Mouse (Mus musculus) G1E (cell line): ENCODE measurements at regions not wholly inside any gene's neighbourhood (a gene's known extent, or its start where the extent isn't known, plus 50 kb on each side); places are given as distances from the start of the nearest gene placed in this dataset.

Experiments used
- ATAC-seq: 2 replicates; pipeline ENCODE4 v1.8.0; 2016; ENCODE audit warnings: mild to moderate bottlenecking; ENCODE audit not compliant: insufficient number of reproducible peaks, poor library complexity, low FRiP score, severe bottlenecking; ENCODE audit errors: extremely low read depth
- DNase-seq: peaks from one replicate; pipeline ENCODE4 v3.0.0; 2012; ENCODE audit warnings: low spot score
- H3K27me3 ChIP-seq: 2 replicates; pipeline ENCODE4 v1.6.1; 2012; ENCODE audit warnings: mild to moderate bottlenecking, low read length, inconsistent platforms; ENCODE audit not compliant: insufficient read depth
- H3K36me3 ChIP-seq: replicated peaks from 2 replicates; pipeline ENCODE3; 2012; ENCODE audit warnings: mild to moderate bottlenecking, inconsistent platforms
- H3K4me1 ChIP-seq: 2 replicates; pipeline ENCODE4 v1.6.1; 2012; ENCODE audit warnings: low read depth, low read length, inconsistent platforms, mixed read lengths; ENCODE audit not compliant: insufficient read depth
- H3K4me3 ChIP-seq: 2 replicates; pipeline ENCODE4 v1.5.1; 2012; ENCODE audit warnings: low read depth, mild to moderate bottlenecking, inconsistent platforms, low read length, moderate library complexity, mixed read lengths
- H3K9me3 ChIP-seq: replicated peaks from 2 replicates; pipeline ENCODE4 v1.6.1; 2012; ENCODE audit warnings: inconsistent platforms
- CTCF ChIP-seq: IDR thresholded peaks from 2 replicates; pipeline ENCODE4 v1.5.1; 2012; ENCODE audit warnings: low read depth, low read length, inconsistent platforms, mixed read lengths
- GATA1 ChIP-seq: IDR thresholded peaks from 2 replicates; pipeline ENCODE4 v1.6.1; 2012; ENCODE audit warnings: borderline replicate concordance, low read length, inconsistent platforms, mixed read lengths
- GATA2 ChIP-seq: IDR thresholded peaks from 2 replicates; pipeline ENCODE4 v1.6.1; 2012; ENCODE audit warnings: low read depth, low read length, inconsistent platforms, borderline replicate concordance
- POLR2AphosphoS5 ChIP-seq: IDR thresholded peaks from 2 replicates; pipeline ENCODE4 v1.6.1; 2012; ENCODE audit warnings: low read depth, low read length, inconsistent platforms; ENCODE audit not compliant: insufficient replicate concordance
- TAL1 ChIP-seq: conservative IDR thresholded peaks from 2 replicates; pipeline ENCODE4 v1.6.1; 2012; ENCODE audit warnings: low read depth, low read length, inconsistent platforms, mixed read lengths

GRCm38 (mm10) chr1:34738386-34739067, 104.3 kb downstream of the Fam168b start:
- Histone ChIP-seq H3K36me3 (no peaks in the 10 kb centered on the region), H3K27me3 (0 out of 2 replicates have a peak, but pooled peaks cover 4% of the 10 kb centered on the region), H3K4me3 (no peak overlapping the region), H3K9me3 (no peaks in the 10 kb centered on the region), H3K4me1 (no peaks in the 10 kb centered on the region)
- ATAC-seq (no peak), DNase-seq (peak; percentile 50)
- TF ChIP-seq TAL1 (no peak), CTCF (peak; percentile 90)

GRCm38 (mm10) chr1:34739621-34740020, 103.2 kb downstream of the Fam168b start:
- ATAC-seq (no peak), DNase-seq (no peak)
- Histone ChIP-seq H3K4me1 (no peaks in the 10 kb centered on the region), H3K9me3 (no peaks in the 10 kb centered on the region), H3K36me3 (no peaks in the 10 kb centered on the region), H3K27me3 (0 out of 2 replicates have a peak, but pooled peaks cover 4% of the 10 kb centered on the region), H3K4me3 (no peak overlapping the region)
- no peak for TF ChIP-seq POLR2AphosphoS5
- TF ChIP-seq CTCF: no peak
- no peak for TF ChIP-seq GATA1
- no peak for TF ChIP-seq GATA2
- no peak for TF ChIP-seq TAL1

- H3K4me3 ChIP-seq: no peak overlapping the region
- ATAC-seq (no peak), DNase-seq (no peak)
- no peak for TF ChIP-seq CTCF
- TF ChIP-seq GATA1: no peak
- TF ChIP-seq TAL1: no peak
- TF ChIP-seq POLR2AphosphoS5: no peak
- TF ChIP-seq GATA2: no peak
- H3K36me3 ChIP-seq: no peaks in the 10 kb centered on the region
- H3K27me3 ChIP-seq: 0 out of 2 replicates have a peak, but pooled peaks cover 4% of the 10 kb centered on the region
- no peaks in the 10 kb centered on the region for H3K4me1 ChIP-seq
- no peaks in the 10 kb centered on the region for H3K9me3 ChIP-seq
These were observed 102.0 kb downstream of the Fam168b start for GRCm38 (mm10) chr1:34740891-34741290.

- no peak for TF ChIP-seq CTCF
- no peak for TF ChIP-seq GATA1
- no peak for TF ChIP-seq GATA2
- TF ChIP-seq POLR2AphosphoS5: no peak
- TF ChIP-seq TAL1: no peak
- 0 out of 2 replicates have a peak, but pooled peaks cover 4% of the 10 kb centered on the region for H3K27me3 ChIP-seq
- ATAC-seq: no peak
- no peak overlapping the region for H3K4me3 ChIP-seq
- no peaks in the 10 kb centered on the region for H3K4me1 ChIP-seq
- H3K36me3 ChIP-seq: no peaks in the 10 kb centered on the region
- DNase-seq: no peak
- no peaks in the 10 kb centered on the region for H3K9me3 ChIP-seq
These were observed 100.6 kb downstream of the Fam168b start for GRCm38 (mm10) chr1:34742234-34742633.

- Histone ChIP-seq H3K9me3 (no peaks in the 10 kb centered on the region), H3K4me3 (no peak overlapping the region), H3K36me3 (no peaks in the 10 kb centered on the region), H3K27me3 (peaks cover 7% of the 10 kb centered on the region; the same call in 1 of the 2 replicates), H3K4me1 (no peaks in the 10 kb centered on the region)
- no peak for TF ChIP-seq CTCF
- no peak for TF ChIP-seq POLR2AphosphoS5
- TF ChIP-seq GATA1: no peak
- no peak for TF ChIP-seq GATA2
- no peak for TF ChIP-seq TAL1
- DNase-seq (no peak), ATAC-seq (no peak)
These were observed 97.0 kb downstream of the Fam168b start for GRCm38 (mm10) chr1:34745881-34746280.

GRCm38 (mm10) chr1:34749161-34750040, 93.5 kb downstream of the Fam168b start:
- TF ChIP-seq TAL1 (no peak), GATA1 (no peak)
- no peaks in the 10 kb centered on the region for H3K36me3 ChIP-seq
- H3K27me3 ChIP-seq: peaks cover 12% of the 10 kb centered on the region
- no peak overlapping the region for H3K4me3 ChIP-seq
- H3K4me1 ChIP-seq: no peaks in the 10 kb centered on the region
- ATAC-seq: no peak
- no peaks in the 10 kb centered on the region for H3K9me3 ChIP-seq
- DNase-seq: no peak
